Mouse (Mus musculus) lung, adult 10 weeks (tissue): ENCODE data around the gene Ttc4. TPM values are rescaled to one million over a fixed set of nuclear protein-coding genes. Genes with fewer than 3 reads are reported as not detected.

Experiments used
- polyA plus RNA-seq: library from polyadenylated mRNA; stranded (reverse); fragments of 350-450 nt; fragmentation: Illumina TruSeq; extraction: RNeasy Lipid Tissue Mini Kit (QIAGEN cat#74804); gene quantifications from one replicate; pipeline ENCODE4 v1.2.3, GENCODE M21; 2014; ENCODE audit warnings: low read depth, low replicate concordance; ENCODE audit not compliant: insufficient read depth

The Ttc4 gene
- 24.4 TPM for polyA plus RNA-seq

DNA sequence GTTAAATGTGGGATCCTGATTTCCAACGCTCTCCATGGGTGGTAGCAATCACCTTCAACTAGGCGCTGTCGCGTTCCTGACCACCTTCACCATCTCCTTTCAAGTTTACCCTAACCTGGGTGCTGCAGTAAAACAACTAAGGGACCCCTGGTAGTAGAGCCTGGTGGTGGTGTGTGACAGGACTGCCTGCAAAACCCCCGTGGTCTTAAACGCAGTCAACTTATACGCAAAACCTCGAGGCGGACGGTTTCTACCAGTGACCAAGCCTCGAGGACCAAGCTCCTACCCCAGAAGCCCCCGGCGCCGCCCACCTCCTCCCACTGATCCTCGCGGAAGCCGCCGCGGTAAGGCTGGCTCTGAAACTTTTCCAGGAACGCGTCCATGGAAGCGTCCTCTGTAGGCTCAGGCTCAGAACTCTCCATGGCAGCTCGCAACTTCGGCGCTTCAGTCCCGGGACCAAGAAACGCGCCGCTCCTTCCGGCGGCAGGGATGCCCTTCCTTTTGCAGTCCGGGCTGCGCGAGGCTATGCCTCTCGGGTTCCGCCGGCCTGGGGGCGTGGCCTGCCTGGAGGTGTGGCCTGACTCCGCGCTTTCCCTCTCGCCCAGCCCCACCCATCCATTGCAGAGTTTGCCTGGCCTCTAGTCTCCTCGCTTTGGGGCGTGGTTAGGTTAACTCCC, at the start of gene Ttc4:
Gene Ttc4 (minus strand): TSS at position 503 of the 677 bp plus-strand sequence.

DNA sequence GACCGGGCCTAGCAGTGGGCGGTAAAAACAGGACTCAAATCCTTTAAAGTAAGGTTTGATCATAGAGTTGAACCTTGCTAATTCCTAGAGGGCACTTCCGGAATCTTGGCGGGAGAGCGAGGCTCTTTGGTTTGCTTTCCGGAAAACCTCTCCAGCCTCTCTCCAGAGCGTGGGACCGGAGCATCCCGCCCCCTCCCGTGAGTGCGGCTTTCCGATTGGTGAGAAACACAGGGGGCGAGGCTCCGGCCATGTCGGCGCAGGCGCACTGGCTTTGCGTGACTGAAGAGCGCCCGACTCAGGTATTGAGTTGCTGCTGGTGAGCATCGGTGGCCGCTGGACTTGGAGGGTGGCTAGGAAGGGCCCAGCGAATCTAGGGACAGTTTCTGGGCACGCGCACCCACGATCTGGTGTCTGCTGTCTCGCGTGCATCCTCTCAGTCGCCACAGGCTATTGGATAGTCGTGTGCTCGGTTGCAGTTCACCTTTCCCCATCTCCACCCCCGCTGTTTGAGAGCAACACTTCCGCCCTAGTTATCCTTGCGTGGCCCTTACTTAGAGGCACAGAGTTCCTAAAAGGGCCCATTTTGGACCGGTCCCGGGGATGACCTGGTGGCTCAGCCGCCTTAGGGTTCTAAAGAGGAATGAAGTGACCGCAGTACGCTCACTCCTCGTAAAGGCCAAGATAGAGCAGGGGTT, 27.8 kb downstream of the Ttc4 start, which contains the start of gene Pars2:
Gene Pars2 (plus strand): TSS at position 237 of the 695 bp plus-strand sequence.

DNA sequence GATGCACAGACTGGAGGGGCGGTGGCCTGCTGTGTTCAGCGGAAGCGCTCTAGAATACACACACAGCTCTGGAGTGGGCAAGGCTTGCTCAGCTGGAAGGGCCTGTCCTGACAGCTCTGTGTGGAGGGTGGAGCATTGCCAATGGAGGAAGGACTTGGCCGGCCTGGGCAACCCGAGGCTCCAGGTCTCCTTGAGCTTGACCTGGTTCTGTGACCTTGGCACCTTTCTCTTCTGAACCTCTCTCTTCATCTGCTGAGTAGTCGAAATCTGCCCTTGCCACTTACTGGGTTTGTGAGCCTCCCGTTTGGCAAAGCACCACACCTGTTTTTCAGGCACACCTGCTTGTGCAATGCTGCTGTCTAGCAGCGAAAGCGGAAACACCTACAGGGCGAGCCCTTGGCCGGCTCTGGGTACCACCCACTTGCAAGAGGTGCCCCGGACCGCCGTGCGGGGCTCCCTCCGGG, 56.7 kb downstream of the Ttc4 start, which contains the start of gene Ttc22:
Gene Ttc22 (plus strand): TSS at position 403 of the 464 bp plus-strand sequence.

DNA sequence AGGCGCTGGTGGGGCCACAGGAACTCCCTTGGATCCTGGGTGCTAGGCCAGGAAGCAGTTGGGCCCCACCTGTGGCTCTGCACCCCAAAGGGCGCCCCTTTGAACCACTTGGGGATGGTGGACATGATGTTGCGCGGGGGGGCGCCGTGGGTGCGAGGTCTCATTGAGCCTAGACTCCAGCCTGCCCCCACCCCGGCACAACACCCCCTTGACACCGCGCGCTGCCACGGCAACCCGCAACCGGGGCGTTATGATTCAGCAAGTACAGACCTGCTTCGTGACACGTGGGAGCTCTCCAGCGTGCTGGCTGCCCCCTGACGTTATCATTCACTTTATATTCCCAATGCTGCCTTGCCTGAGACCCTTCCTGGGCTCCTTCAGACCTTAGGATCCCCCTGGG, 61.7 kb downstream of the Ttc4 start, which contains the start of gene Lexm:
Gene Lexm (minus strand): TSS at position 186 of the 400 bp plus-strand sequence.

Other genes starting within 250 kb of the Ttc4 start
- gene Pcsk9, start 214.6 kb downstream of the Ttc4 start, polyA plus RNA-seq = not detected
- gene Bsnd, start 186.7 kb downstream of the Ttc4 start, polyA plus RNA-seq = not detected
- 22.9 TPM for gene Dhcr24, start 117.9 kb downstream of the Ttc4 start, polyA plus RNA-seq
- not detected for gene Lexm, start 61.7 kb downstream of the Ttc4 start, polyA plus RNA-seq
- gene Ttc22, start 56.5 kb downstream of the Ttc4 start, polyA plus RNA-seq = 1.2 TPM
- gene Pars2, start 27.9 kb downstream of the Ttc4 start, polyA plus RNA-seq = 3.2 TPM
- gene Mroh7, start 52.0 kb upstream of the Ttc4 start, polyA plus RNA-seq = 0.24 TPM
- gene Fam151a, start 54.9 kb upstream of the Ttc4 start, polyA plus RNA-seq = 0.23 TPM
- gene Acot11, start 126.1 kb upstream of the Ttc4 start, polyA plus RNA-seq = 3.0 TPM
- 19.8 TPM for gene Ssbp3, start 231.8 kb upstream of the Ttc4 start, polyA plus RNA-seq